Mouse (Mus musculus): ENCODE data around the gene Inhbb. TPM values are rescaled to one million over a fixed set of nuclear protein-coding genes. Genes with fewer than 3 reads are reported as not detected.

The Inhbb gene
- 1 to 10 TPM; 3.6 to 4.2 (median 3.8) TPM for total RNA-seq (2022)

- DNase-seq (ENCODE audit: low spot score in 2 of 2), result peak in 1 of 2 experiments; percentile 22
These were observed at the start of gene Inhbb for GRCm38 (mm10) chr1:119421576-119422421. Gene Inhbb (minus strand): TSS chr1:119422248.

- DNase-seq (ENCODE audit: low spot score in 2 of 2), result no peak
These were observed 41.3 kb upstream of the Inhbb start for GRCm38 (mm10) chr1:119463386-119463785.

GRCm38 (mm10) chr1:119460062-119460461 is 38.0 kb upstream of the Inhbb start:
- no peak for DNase-seq (ENCODE audit: low spot score in 2 of 2)

GRCm38 (mm10) chr1:119457993-119458605 is 36.1 kb upstream of the Inhbb start:
- peak; percentile 51 for DNase-seq (ENCODE audit: low spot score in 2 of 2)

GRCm38 (mm10) chr1:119457528-119457855 is 35.4 kb upstream of the Inhbb start:
- no peak for DNase-seq (ENCODE audit: low spot score in 2 of 2)

GRCm38 (mm10) chr1:119456671-119457527 is 34.9 kb upstream of the Inhbb start:
- DNase-seq (ENCODE audit: low spot score in 2 of 2), result no peak

- DNase-seq (ENCODE audit: low spot score in 2 of 2), result no peak
These were observed 31.7 kb upstream of the Inhbb start for GRCm38 (mm10) chr1:119453731-119454130.

GRCm38 (mm10) chr1:119451417-119451816 is 29.4 kb upstream of the Inhbb start:
- DNase-seq (ENCODE audit: low spot score in 2 of 2), result peak in 1 of 2 experiments; percentile 39

- DNase-seq (ENCODE audit: low spot score in 2 of 2), result no peak
These were observed 28.8 kb upstream of the Inhbb start for GRCm38 (mm10) chr1:119450651-119451345.

GRCm38 (mm10) chr1:119446753-119447283 is 24.8 kb upstream of the Inhbb start:
- no peak for DNase-seq (ENCODE audit: low spot score in 2 of 2)

- no peak for DNase-seq (ENCODE audit: low spot score in 2 of 2)
These were observed 21.7 kb upstream of the Inhbb start for GRCm38 (mm10) chr1:119443591-119444350.

- no peak for DNase-seq (ENCODE audit: low spot score in 2 of 2)
These were observed 20.9 kb upstream of the Inhbb start for GRCm38 (mm10) chr1:119442901-119443300.

GRCm38 (mm10) chr1:119438105-119438637 is 16.1 kb upstream of the Inhbb start:
- DNase-seq (ENCODE audit: low spot score in 2 of 2), result no peak

- no peak for DNase-seq (ENCODE audit: low spot score in 2 of 2)
These were observed 15.4 kb upstream of the Inhbb start for GRCm38 (mm10) chr1:119437401-119437800.

- no peak for DNase-seq (ENCODE audit: low spot score in 2 of 2)
These were observed 2.3 kb upstream of the Inhbb start for GRCm38 (mm10) chr1:119424141-119424860.

- DNase-seq (ENCODE audit: low spot score in 2 of 2), result no peak
These were observed 1.5 kb upstream of the Inhbb start for GRCm38 (mm10) chr1:119423510-119423909.

GRCm38 (mm10) chr1:119422460-119423015 is 490 bp upstream of the Inhbb start:
- DNase-seq (ENCODE audit: low spot score in 2 of 2), result no peak

- no peak for DNase-seq (ENCODE audit: low spot score in 2 of 2)
These were observed 968 bp downstream of the Inhbb start for GRCm38 (mm10) chr1:119420984-119421575.

All from left cerebral cortex, adult 8-10 months (tissue).